8 mouse cellular contexts compared by ENCODE assay signal in genomic region chr1:170174814-170175332, GRCm38 (mm10). TPM values are rescaled to one million over a fixed set of nuclear protein-coding genes. Genes with fewer than 3 reads are reported as not detected.
DNase-seq lines count a peak whose midpoint lies in the region; ATAC-seq lines count a peak whose summit lies in the region.

Gene Uap1, minus strand, starts transcription at chr1:170174957.

- ATAC-seq in megakaryocyte progenitor cell, adult 5-6 weeks (replicated peaks; ENCODE audit: poor library complexity), result peak; percentile 87

- peak; percentile 94 for DNase-seq in adipocyte (ENCODE audit: low spot score)
- DNase-seq in embryo, embryonic 10 days (ENCODE audit: low spot score), result peak; percentile 99
- DNase-seq in gastrocnemius, postnatal 10 days, result peak; percentile 95
- DNase-seq in induced T-regulatory cell, adult 2 months (ENCODE audit: low read depth), result peak; percentile 99
- DNase-seq in left cerebral cortex, adult 9 months (ENCODE audit: low spot score in 2 of 2), result peak; percentile 98
- DNase-seq in right cerebral cortex, postnatal 14 days, result peak; percentile 91
- peak; percentile 97 to 99 for DNase-seq in urinary bladder, postnatal 36 days (ENCODE audit: low spot score in 2 of 2)

RNA-seq across cellular contexts. Expression of gene Uap1, which starts in this region (rescaled TPM):
- total RNA-seq in gastrocnemius, postnatal 10 days (2021), result 10 to 100 TPM; 32.5 to 34.6 TPM
- 89.7 and 105 TPM in 2 replicates for total RNA-seq in megakaryocyte progenitor cell, adult 5-6 weeks (2015)
- total RNA-seq in megakaryocyte progenitor cell, adult 5-6 weeks (2017), result 62.0 and 74.7 TPM in 2 replicates

Comparison
In these comparisons a context has a peak if more than half of its experiments do, and no peak if none do; other contexts are left out.
1. Peak in every context shown above with its lines: DNase-seq and ATAC-seq.